ENCODE assay signal across 7 mouse cellular contexts in genomic region chr6:108306910-108307584, GRCm38 (mm10).
A peak's percentile ranks its signal among the peaks of the same experiment; 100 is the strongest.
DNase-seq lines count a peak whose midpoint lies in the region; ATAC-seq and TF ChIP-seq lines count a peak whose summit lies in the region.

No protein-coding gene starts in this region.

- no peak overlapping the region for H3K4me2 ChIP-seq in intestine, embryonic 15.5 days (replicated peaks)

- intact Hi-C loops in left cerebral cortex, postnatal 14 days (cut with DNase I) = loop anchor here (5.0 kb wide), 1 partner anchor 95 kb away; the partner anchor contains the start of gene Itpr1

- no peak overlapping the region for H3K4me3 ChIP-seq in MEL (ENCODE audit: control insufficient read depth in 1 of 2, insufficient read depth in 1 of 2, low read depth in 2 of 2, low read length in 2 of 2)
- no peak overlapping the region for H3K4me3 ChIP-seq in intestine, embryonic 15.5 days (replicated peaks)

- DNase-seq in B cell, adult 2 months = peak; percentile 14 to 17
- DNase-seq in MEL (ENCODE audit: low read depth, low spot score) = peak; percentile 79
- DNase-seq in lung, postnatal 36 days = peak; percentile 48
- no peak for DNase-seq in left cerebral cortex, postnatal 14 days (ENCODE audit: low spot score in 2 of 2)
- no peak for DNase-seq in layer of hippocampus, adult 8-10 months (ENCODE audit: low spot score in 2 of 2)
- DNase-seq in gastrocnemius, postnatal 10 days = no peak

- no peak overlapping the region for H3K9ac ChIP-seq in MEL (ENCODE audit: control insufficient read depth, low read depth, low read length, poor library complexity, severe bottlenecking)
- H3K9ac ChIP-seq in intestine, embryonic 15.5 days = no peak overlapping the region

- H3K27me3 ChIP-seq in MEL (ENCODE audit: control insufficient read depth in 1 of 2, insufficient read depth in 2 of 2, low read length in 2 of 2) = no peaks in the 10 kb centered on the region
- no peaks in the 10 kb centered on the region for H3K27me3 ChIP-seq in intestine, embryonic 15.5 days (replicated peaks)

- WGBS in intestine, embryonic 15.5 days = 45% methylated on average over 9 of the region's 9 CpGs

- no peak for TF ChIP-seq EP300 in MEL (IDR thresholded peaks at IDR 0.05; ENCODE audit: low read depth in 1 of 2, low read length in 2 of 2)

- TF ChIP-seq RAD21 in MEL (IDR thresholded peaks at IDR 0.05; ENCODE audit: low read depth, low read length) = no peak

- TF ChIP-seq CTCF in MEL (IDR thresholded peaks at IDR 0.05 in 2 of 3, conservative IDR thresholded peaks at IDR 0.05 in 1 of 3; ENCODE audit: control insufficient read depth in 1 of 3, insufficient read depth in 1 of 3, low read depth in 2 of 3, low read length in 3 of 3, poor library complexity in 1 of 3, severe bottlenecking in 1 of 3) = no peak

- no peaks in the 10 kb centered on the region for H3K9me3 ChIP-seq in MEL (replicated peaks; ENCODE audit: insufficient read depth, low read length)
- no peaks in the 10 kb centered on the region for H3K9me3 ChIP-seq in intestine, embryonic 15.5 days

- peak; percentile 57; the same call in 1 of the 2 replicates for ATAC-seq in intestine, embryonic 15.5 days

- no peak for TF ChIP-seq POLR2A in MEL (IDR thresholded peaks at IDR 0.05; ENCODE audit: control insufficient read depth in 1 of 2, insufficient read depth in 1 of 2, low read depth in 1 of 2, low read length in 2 of 2, poor library complexity in 1 of 2)

- peaks cover 0 to 5% of the 10 kb centered on the region in 2 experiments; a peak in 2 of 4 replicates for H3K36me3 ChIP-seq in MEL (ENCODE audit: control insufficient read depth in 1 of 2, insufficient read depth in 2 of 2, low read length in 2 of 2)
- no peaks in the 10 kb centered on the region for H3K36me3 ChIP-seq in intestine, embryonic 15.5 days

- peaks cover 0 to 7% of the 10 kb centered on the region in 2 experiments; a peak in 2 of 4 replicates for H3K4me1 ChIP-seq in MEL (ENCODE audit: control insufficient read depth in 1 of 2, insufficient read depth in 2 of 2, low read length in 2 of 2)
- H3K4me1 ChIP-seq in intestine, embryonic 15.5 days (replicated peaks) = peaks cover 16% of the 10 kb centered on the region

- peak overlapping the region; percentile 22 for H3K27ac ChIP-seq in MEL (ENCODE audit: control insufficient read depth, low read depth, low read length)
- peak overlapping the region; percentile 69 for H3K27ac ChIP-seq in intestine, embryonic 15.5 days

- no peaks in the 10 kb centered on the region for H3K79me2 ChIP-seq in MEL (ENCODE audit: control insufficient read depth, insufficient read depth, low read length, poor library complexity)

TF ChIP-seq in MEL, 35 proteins besides CTCF, POLR2A, EP300 and RAD21:
- TF ChIP-seq GATA1 (IDR thresholded peaks at IDR 0.05; ENCODE audit: low read depth, low read length) (0 out of 2 replicates have a peak, but pooled peaks have one; percentile 3), GABPA (IDR thresholded peaks at IDR 0.05; ENCODE audit: low read depth, low read length) (no peak)

Comparison
In these comparisons a context has a peak if more than half of its experiments do, and no peak if none do; other contexts are left out.
1. DNase-seq: peak in B cell, adult 2 months (2 of 2), MEL (single experiment) and lung, postnatal 36 days (single experiment); none in left cerebral cortex, postnatal 14 days (0 of 2), layer of hippocampus, adult 8-10 months (0 of 2) and gastrocnemius, postnatal 10 days (single experiment).